Mouse (Mus musculus): ENCODE data around the gene Hspa12b. TPM values are rescaled to one million over a fixed set of nuclear protein-coding genes. Genes with fewer than 3 reads are reported as not detected.

Gene Hspa12b
- polyA plus RNA-seq, 1 experiment from 2014 or later, result 14.2 TPM

- H3K27ac ChIP-seq (ENCODE audit: low read length), result peak within 1 kb of the TSS; percentile 28; the same call in 1 of the 2 replicates
Measured at GRCm38 (mm10) chr2:131132930-131133547, 6.0 kb downstream of the Hspa12b start, which contains the start of gene Gm11037. TSS of gene Gm11037 (plus strand) at chr2:131133497.

GRCm38 (mm10) chr2:131134381-131134780, 7.3 kb downstream of the Hspa12b start:
- no peak for ATAC-seq (ENCODE audit: insufficient number of reproducible peaks, insufficient read depth, low FRiP score, low read depth)
- H3K27ac ChIP-seq (ENCODE audit: low read length), result peak overlapping the region; percentile 28; the same call in 1 of the 2 replicates
- H3K4me2 ChIP-seq (replicated peaks; ENCODE audit: low read depth, low read length), result no peak overlapping the region
- no peaks in the 10 kb centered on the region for H3K9me3 ChIP-seq (ENCODE audit: control insufficient read depth, low read depth, low read length)
- no peak overlapping the region for H3K4me3 ChIP-seq (ENCODE audit: low read depth, low read length)
- 60% methylated on average over 1 of the region's 1 CpGs for WGBS
- H3K27me3 ChIP-seq (ENCODE audit: control insufficient read depth, insufficient read depth, low read length), result no peaks in the 10 kb centered on the region
- no peak overlapping the region for H3K9ac ChIP-seq (replicated peaks; ENCODE audit: low read depth, low read length)
- H3K36me3 ChIP-seq (ENCODE audit: control insufficient read depth, insufficient read depth, low read length), result peaks cover 43% of the 10 kb centered on the region
- H3K4me1 ChIP-seq (ENCODE audit: control insufficient read depth, insufficient read depth, low read length), result peaks cover 2% of the 10 kb centered on the region; the same call in 1 of the 2 replicates

More at GRCm38 (mm10) chr2:131132930-131133547, 6.0 kb downstream of the Hspa12b start, which contains the start of gene Gm11037:
- no peaks in the 10 kb centered on the region for H3K9me3 ChIP-seq (ENCODE audit: control insufficient read depth, low read depth, low read length)
- WGBS, result 79% methylated on average over 9 of the region's 9 CpGs
- no peak for ATAC-seq (ENCODE audit: insufficient number of reproducible peaks, insufficient read depth, low FRiP score, low read depth)
- H3K36me3 ChIP-seq (ENCODE audit: control insufficient read depth, insufficient read depth, low read length), result peaks cover 29% of the 10 kb centered on the region
- no peak within 1 kb of the TSS for H3K4me3 ChIP-seq (ENCODE audit: low read depth, low read length)
- peaks cover 14% of the 10 kb centered on the region for H3K4me1 ChIP-seq (ENCODE audit: control insufficient read depth, insufficient read depth, low read length)
- no peak within 1 kb of the TSS for H3K9ac ChIP-seq (replicated peaks; ENCODE audit: low read depth, low read length)
- no peaks in the 10 kb centered on the region for H3K27me3 ChIP-seq (ENCODE audit: control insufficient read depth, insufficient read depth, low read length)
- no peak within 1 kb of the TSS for H3K4me2 ChIP-seq (replicated peaks; ENCODE audit: low read depth, low read length)

GRCm38 (mm10) chr2:131134826-131135400, 7.8 kb downstream of the Hspa12b start:
- Histone ChIP-seq H3K4me1 (ENCODE audit: control insufficient read depth, insufficient read depth, low read length) (no peaks in the 10 kb centered on the region), H3K27me3 (ENCODE audit: control insufficient read depth, insufficient read depth, low read length) (no peaks in the 10 kb centered on the region), H3K9ac (replicated peaks; ENCODE audit: low read depth, low read length) (no peak overlapping the region), H3K4me2 (replicated peaks; ENCODE audit: low read depth, low read length) (no peak overlapping the region), H3K9me3 (ENCODE audit: control insufficient read depth, low read depth, low read length) (no peaks in the 10 kb centered on the region), H3K36me3 (ENCODE audit: control insufficient read depth, insufficient read depth, low read length) (peaks cover 44% of the 10 kb centered on the region), H3K27ac (ENCODE audit: low read length) (peak overlapping the region; percentile 7; the same call in 1 of the 2 replicates), H3K4me3 (ENCODE audit: low read depth, low read length) (no peak overlapping the region)
- 0 out of 2 replicates have a peak, but pooled peaks have one; percentile 24 for ATAC-seq (ENCODE audit: insufficient number of reproducible peaks, insufficient read depth, low FRiP score, low read depth)
- 79% methylated on average over 8 of the region's 8 CpGs for WGBS

- H3K27ac ChIP-seq (ENCODE audit: low read length), result no peak overlapping the region
- peaks cover 46% of the 10 kb centered on the region for H3K36me3 ChIP-seq (ENCODE audit: control insufficient read depth, insufficient read depth, low read length)
- no peak overlapping the region for H3K4me3 ChIP-seq (ENCODE audit: low read depth, low read length)
- H3K4me2 ChIP-seq (replicated peaks; ENCODE audit: low read depth, low read length), result no peak overlapping the region
- no peaks in the 10 kb centered on the region for H3K9me3 ChIP-seq (ENCODE audit: control insufficient read depth, low read depth, low read length)
- ATAC-seq (ENCODE audit: insufficient number of reproducible peaks, insufficient read depth, low FRiP score, low read depth), result peak; percentile 81; the same call in 1 of the 2 replicates
- WGBS, result 56% methylated on average over 11 of the region's 11 CpGs
- no peaks in the 10 kb centered on the region for H3K4me1 ChIP-seq (ENCODE audit: control insufficient read depth, insufficient read depth, low read length)
- H3K9ac ChIP-seq (replicated peaks; ENCODE audit: low read depth, low read length), result no peak overlapping the region
- H3K27me3 ChIP-seq (ENCODE audit: control insufficient read depth, insufficient read depth, low read length), result no peaks in the 10 kb centered on the region
Measured at GRCm38 (mm10) chr2:131135521-131136139, 8.6 kb downstream of the Hspa12b start.

- H3K9me3 ChIP-seq (ENCODE audit: control insufficient read depth, low read depth, low read length), result no peaks in the 10 kb centered on the region
Measured at GRCm38 (mm10) chr2:131138296-131138695, 11.2 kb downstream of the Hspa12b start.

GRCm38 (mm10) chr2:131138760-131139159, 11.7 kb downstream of the Hspa12b start:
- Histone ChIP-seq H3K9ac (replicated peaks; ENCODE audit: low read depth, low read length) (no peak overlapping the region), H3K36me3 (ENCODE audit: control insufficient read depth, insufficient read depth, low read length) (peaks cover 53% of the 10 kb centered on the region)
- 88% methylated on average over 7 of the region's 7 CpGs for WGBS

More at GRCm38 (mm10) chr2:131138296-131138695, 11.2 kb downstream of the Hspa12b start:
- no peak overlapping the region for H3K4me3 ChIP-seq (ENCODE audit: low read depth, low read length)
- WGBS, result 73% methylated on average over 4 of the region's 4 CpGs
- no peak overlapping the region for H3K27ac ChIP-seq (ENCODE audit: low read length)
- H3K4me2 ChIP-seq (replicated peaks; ENCODE audit: low read depth, low read length), result no peak overlapping the region
- H3K27me3 ChIP-seq (ENCODE audit: control insufficient read depth, insufficient read depth, low read length), result no peaks in the 10 kb centered on the region
- no peak for ATAC-seq (ENCODE audit: insufficient number of reproducible peaks, insufficient read depth, low FRiP score, low read depth)
- no peak overlapping the region for H3K9ac ChIP-seq (replicated peaks; ENCODE audit: low read depth, low read length)
- H3K4me1 ChIP-seq (ENCODE audit: control insufficient read depth, insufficient read depth, low read length), result no peaks in the 10 kb centered on the region
- peaks cover 50% of the 10 kb centered on the region for H3K36me3 ChIP-seq (ENCODE audit: control insufficient read depth, insufficient read depth, low read length)

GRCm38 (mm10) chr2:131139287-131139686, 12.2 kb downstream of the Hspa12b start:
- Histone ChIP-seq H3K36me3 (ENCODE audit: control insufficient read depth, insufficient read depth, low read length) (peaks cover 53% of the 10 kb centered on the region), H3K27ac (ENCODE audit: low read length) (no peak overlapping the region)
- WGBS, result 83% methylated on average over 5 of the region's 5 CpGs

More at GRCm38 (mm10) chr2:131138760-131139159, 11.7 kb downstream of the Hspa12b start:
- Histone ChIP-seq H3K4me3 (ENCODE audit: low read depth, low read length) (no peak overlapping the region), H3K4me1 (ENCODE audit: control insufficient read depth, insufficient read depth, low read length) (no peaks in the 10 kb centered on the region), H3K4me2 (replicated peaks; ENCODE audit: low read depth, low read length) (no peak overlapping the region), H3K9me3 (ENCODE audit: control insufficient read depth, low read depth, low read length) (no peaks in the 10 kb centered on the region), H3K27ac (ENCODE audit: low read length) (no peak overlapping the region), H3K27me3 (ENCODE audit: control insufficient read depth, insufficient read depth, low read length) (no peaks in the 10 kb centered on the region)
- ATAC-seq (ENCODE audit: insufficient number of reproducible peaks, insufficient read depth, low FRiP score, low read depth), result no peak

GRCm38 (mm10) chr2:131139886-131140532, 12.9 kb downstream of the Hspa12b start:
- H3K36me3 ChIP-seq (ENCODE audit: control insufficient read depth, insufficient read depth, low read length), result peaks cover 53% of the 10 kb centered on the region
- no peak overlapping the region for H3K4me3 ChIP-seq (ENCODE audit: low read depth, low read length)
- no peaks in the 10 kb centered on the region for H3K9me3 ChIP-seq (ENCODE audit: control insufficient read depth, low read depth, low read length)
- no peak overlapping the region for H3K9ac ChIP-seq (replicated peaks; ENCODE audit: low read depth, low read length)
- no peaks in the 10 kb centered on the region for H3K4me1 ChIP-seq (ENCODE audit: control insufficient read depth, insufficient read depth, low read length)
- ATAC-seq (ENCODE audit: insufficient number of reproducible peaks, insufficient read depth, low FRiP score, low read depth), result no peak
- H3K27me3 ChIP-seq (ENCODE audit: control insufficient read depth, insufficient read depth, low read length), result no peaks in the 10 kb centered on the region
- H3K4me2 ChIP-seq (replicated peaks; ENCODE audit: low read depth, low read length), result no peak overlapping the region
- peak overlapping the region; percentile 23; the same call in 1 of the 2 replicates for H3K27ac ChIP-seq (ENCODE audit: low read length)
- WGBS, result 35% methylated on average over 5 of the region's 5 CpGs

More at GRCm38 (mm10) chr2:131139287-131139686, 12.2 kb downstream of the Hspa12b start:
- Histone ChIP-seq H3K9me3 (ENCODE audit: control insufficient read depth, low read depth, low read length) (no peaks in the 10 kb centered on the region), H3K9ac (replicated peaks; ENCODE audit: low read depth, low read length) (no peak overlapping the region), H3K4me3 (ENCODE audit: low read depth, low read length) (no peak overlapping the region), H3K4me2 (replicated peaks; ENCODE audit: low read depth, low read length) (no peak overlapping the region), H3K4me1 (ENCODE audit: control insufficient read depth, insufficient read depth, low read length) (no peaks in the 10 kb centered on the region), H3K27me3 (ENCODE audit: control insufficient read depth, insufficient read depth, low read length) (no peaks in the 10 kb centered on the region)
- no peak for ATAC-seq (ENCODE audit: insufficient number of reproducible peaks, insufficient read depth, low FRiP score, low read depth)

All from stomach, embryonic 14.5 days (tissue).